Mouse (Mus musculus) layer of hippocampus, postnatal 25 days (tissue): Measurements from ENCODE around the gene Ehd3. TPM values are rescaled to one million over a fixed set of nuclear protein-coding genes. Genes with fewer than 3 reads are reported as not detected.

Experiments used
- DNase-seq, 2 experiments: peaks; one replicate each; pipeline ENCODE4 v3.0.0; 2022; ENCODE audit warnings: mixed read lengths in 2 of 2, low spot score in 1 of 2; ENCODE audit errors: extremely low spot score in 1 of 2
- total RNA-seq, 2 experiments: library from RNA; stranded (reverse); gene quantifications; 2 replicates each; pipeline ENCODE4 v1.2.3; 2021

The Ehd3 gene
- 100 to 1,000 TPM; 128 to 138 TPM for total RNA-seq

DNA sequence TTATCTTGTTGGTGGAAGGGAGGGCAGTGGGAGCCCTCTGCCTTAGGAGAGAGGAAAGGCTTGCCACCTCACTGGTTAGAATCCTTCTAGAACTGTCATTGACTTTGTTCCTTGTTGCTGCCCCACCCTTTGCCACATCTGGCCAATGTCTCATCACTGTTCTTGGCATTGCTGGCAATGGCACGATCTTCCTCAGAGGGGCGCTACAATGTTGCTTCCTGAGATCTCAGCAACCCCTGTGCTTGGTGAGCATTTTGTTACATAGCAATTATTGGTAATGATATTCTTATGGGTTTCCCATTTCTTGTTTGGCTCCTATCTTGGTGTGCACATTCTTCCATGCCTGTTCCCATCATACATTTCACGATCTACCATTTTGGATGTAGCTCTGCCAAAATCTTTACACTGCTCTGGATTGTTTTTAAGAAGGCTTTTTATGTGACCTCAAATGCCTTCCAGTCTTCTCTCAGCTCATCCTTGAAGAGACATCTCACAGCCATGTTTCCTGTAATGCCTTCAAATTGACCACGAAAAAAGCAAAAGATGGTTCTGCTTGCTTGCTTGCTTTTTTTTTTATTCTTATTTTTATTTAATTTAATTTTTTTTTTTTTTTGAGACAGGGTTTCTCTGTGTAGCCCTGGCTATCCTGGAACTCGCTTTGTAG is at the start of gene Ehd3:
Ehd3 (plus strand) TSS at position 614 of the 664 bp plus-strand sequence.
- no peak for DNase-seq

GRCm38 (mm10) chr17:73770964-73771363 is 33.0 kb upstream of the Ehd3 start:
- DNase-seq: peak in 1 of 2 experiments; percentile 8

DNA sequence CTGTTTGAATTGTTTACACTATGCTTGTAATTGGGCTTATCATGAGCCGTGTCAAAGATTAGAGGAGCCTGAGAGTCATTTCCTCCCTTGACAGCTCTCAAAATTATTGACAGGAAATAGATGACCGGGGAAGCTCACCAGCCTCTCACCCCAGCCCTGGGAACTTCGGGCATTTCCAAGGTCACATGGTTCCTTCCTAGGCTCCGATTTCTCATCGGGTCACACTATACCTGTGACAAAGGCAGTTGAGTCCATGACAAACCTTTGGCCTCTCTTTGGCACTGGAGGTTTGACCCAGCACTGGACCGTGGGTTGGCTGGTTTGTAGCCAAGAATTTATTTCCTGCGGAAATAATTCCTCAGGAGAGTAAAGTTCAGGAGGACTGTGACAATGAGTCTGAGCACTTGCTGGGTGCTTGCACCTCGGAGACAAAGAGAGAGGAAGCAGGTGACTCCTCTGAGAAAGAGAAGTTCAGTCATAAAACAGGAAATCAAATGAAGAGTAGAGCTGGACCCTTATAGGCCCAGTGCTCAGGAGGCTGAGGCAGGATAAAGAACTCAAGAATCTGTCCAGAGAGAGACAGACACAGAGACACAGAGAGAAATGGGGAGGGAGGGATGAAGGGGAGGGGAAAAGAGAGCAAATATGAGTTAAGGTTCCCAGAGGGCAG is 17.2 kb upstream of the Ehd3 start:
- no peak for DNase-seq

DNA sequence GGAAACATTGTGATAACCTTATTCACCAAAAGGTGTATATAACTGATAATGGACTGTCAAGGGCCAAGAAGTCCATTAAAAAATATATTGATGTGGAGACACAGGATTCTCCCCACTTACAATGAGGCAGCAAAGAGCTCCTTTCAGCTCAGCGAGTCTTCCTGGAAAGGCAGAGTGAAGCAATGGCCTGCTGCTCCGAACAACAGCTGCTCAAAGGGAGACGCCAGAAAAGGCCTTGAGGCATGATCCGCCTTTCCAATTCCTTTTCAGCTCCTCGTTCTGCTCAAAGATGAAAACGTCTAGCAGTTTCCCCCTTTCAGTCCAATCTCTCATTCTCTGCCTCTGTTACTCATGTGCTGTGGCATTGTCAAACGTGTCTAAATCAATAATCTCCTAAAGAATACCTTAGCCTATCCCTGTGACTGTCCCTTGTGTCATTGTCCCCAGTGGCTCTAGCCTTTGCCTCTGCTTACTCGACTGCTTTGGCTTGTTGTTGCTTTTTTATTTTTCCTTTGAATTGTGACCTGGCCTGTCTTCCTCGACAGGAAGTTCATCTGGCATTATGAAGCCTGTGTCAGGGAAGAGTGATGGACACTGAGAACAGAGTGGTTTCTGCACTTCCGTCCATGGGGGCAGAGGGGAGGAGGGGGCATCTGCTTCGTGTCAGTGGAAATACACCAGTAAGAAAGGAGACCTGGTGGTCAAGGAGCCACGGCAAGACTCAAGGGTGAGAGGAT is 13.5 kb upstream of the Ehd3 start:
- DNase-seq: no peak

GRCm38 (mm10) chr17:73796789-73797188 is 7.1 kb upstream of the Ehd3 start:
- DNase-seq: no peak

DNA sequence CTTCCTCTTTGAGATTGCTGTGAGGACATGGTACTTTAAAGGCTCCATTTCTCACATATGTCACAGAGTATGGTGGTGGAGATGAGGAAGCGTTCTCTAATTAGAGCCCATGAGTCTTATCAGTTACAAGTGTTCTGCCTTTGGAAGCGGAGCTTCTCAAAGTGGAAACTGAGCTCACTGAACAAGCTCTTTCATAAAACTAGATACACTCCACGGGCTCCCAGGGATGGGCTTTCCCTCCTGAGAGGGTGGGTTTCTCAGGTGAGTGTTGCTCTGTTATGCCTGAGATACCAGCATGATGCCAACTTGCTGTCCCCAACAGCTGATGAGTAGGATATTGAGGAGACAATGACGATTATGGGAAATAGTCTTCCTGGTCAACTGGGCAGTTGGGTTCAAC is 6.2 kb upstream of the Ehd3 start:
- no peak for DNase-seq

DNA sequence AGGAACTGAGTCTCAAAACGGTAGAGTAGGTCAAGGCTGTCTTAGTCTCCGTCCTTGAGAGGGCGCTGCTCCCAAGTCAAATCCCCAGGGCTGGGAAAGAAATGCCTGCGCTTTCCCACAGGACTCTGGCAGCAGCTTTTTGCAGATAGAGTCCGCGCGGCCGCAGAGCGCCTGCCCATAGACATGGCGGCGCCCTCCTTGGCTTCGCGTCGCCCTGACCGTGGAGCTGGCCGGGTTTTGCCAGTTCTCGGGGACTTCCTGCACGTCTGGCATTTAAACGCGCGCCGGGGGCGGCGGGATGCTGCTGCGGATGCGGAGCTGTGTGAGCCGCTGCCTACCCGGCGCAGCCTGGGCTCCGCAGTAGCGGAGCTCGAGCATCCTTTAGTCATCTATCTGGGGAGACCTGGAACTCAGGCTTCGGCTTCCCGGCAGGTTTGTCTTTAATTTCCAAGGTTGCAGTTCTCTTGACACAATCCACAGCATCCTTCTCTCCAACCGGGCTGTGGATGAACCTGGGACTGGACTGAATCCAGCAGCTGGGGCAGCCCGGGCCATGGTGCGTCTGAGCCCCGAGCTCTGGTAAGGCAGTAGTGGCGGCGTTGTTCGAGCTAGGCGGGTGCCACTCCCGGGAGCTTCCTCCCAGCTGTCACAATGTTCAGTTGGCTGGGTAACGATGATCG is 798 bp downstream of the Ehd3 start:
- DNase-seq: peak; percentile 87 to 92

- DNase-seq: no peak
These were observed 2.4 kb downstream of the Ehd3 start for GRCm38 (mm10) chr17:73806331-73806730.

DNA sequence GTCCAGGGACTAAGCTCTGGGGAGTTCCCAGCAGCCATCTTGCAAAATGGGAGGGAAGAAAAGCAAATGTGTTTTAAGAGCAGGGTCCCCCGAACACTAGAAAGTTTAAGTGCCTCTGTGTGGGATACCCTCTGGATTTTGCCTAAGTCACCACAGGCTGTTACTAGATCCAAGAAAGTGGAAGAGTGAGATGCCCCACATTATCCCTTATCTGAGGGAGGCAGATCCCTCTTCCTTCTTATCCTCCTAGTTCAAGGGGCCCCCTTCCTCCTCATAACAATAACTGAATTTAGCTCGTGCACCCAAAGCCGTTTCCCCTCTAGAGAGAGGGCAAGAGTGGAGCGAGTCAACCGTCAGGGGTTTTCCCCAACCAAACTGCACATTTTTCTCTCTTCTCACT is 3.3 kb downstream of the Ehd3 start:
- DNase-seq: no peak

DNA sequence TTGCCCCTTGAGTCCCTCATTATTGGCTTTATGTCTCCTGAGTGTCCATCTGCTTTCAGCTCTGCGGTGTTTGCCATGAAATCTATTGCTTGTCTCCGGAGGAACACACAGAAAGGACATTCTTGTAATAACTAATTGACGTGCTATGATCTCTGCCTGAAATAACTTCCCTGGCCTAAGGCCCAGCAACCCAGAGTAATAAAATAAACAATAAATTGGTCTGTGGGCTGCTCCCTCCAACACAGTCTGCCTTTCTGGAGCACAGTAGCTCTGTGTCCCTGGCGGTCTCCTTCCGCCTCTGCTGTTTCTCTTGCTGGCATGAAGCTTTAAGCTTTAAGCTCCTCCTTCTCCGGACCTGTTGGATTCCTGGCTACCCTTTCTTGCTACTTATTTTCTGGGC is 4.5 kb downstream of the Ehd3 start:
- peak in 1 of 2 experiments; percentile 30 for DNase-seq

DNA sequence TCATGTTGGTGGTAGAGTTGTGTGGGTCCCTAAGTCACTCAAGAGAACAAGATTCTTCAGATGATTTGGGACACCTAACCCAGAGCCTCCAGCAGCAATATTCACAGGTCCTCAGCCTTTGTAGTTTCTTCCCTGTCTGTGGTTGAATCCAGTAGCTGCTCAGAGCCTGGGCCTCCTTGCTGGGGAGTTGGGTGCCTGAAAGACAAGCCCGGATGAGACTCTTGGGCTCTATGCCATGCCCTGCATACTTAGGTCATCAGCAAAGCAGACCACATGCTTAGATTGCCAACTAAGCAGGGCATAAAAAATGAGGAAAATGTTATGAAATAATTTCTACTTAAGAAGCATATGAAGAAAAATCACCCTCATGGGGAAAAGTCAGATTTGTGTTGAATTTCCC is 6.9 kb downstream of the Ehd3 start:
- DNase-seq: no peak

DNA sequence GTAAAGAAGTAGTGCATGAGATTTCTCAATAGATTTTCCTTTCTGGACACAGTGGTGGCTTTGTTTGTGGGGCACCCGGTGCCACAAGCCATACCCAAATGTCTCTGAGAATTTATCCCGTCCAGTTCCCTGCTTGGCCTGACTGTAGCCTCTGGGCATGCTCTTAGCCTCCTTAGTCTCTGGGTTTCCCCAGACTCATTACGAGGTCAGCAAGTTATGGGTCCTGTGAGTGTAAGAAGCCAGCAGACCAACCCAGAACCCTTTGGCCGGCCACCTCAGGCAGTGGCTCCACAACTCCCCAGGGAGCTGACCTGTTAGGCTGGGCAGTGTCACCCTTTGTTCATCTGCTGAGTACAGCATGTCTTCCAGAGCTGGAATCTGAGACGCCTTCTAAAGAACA is 7.6 kb downstream of the Ehd3 start:
- DNase-seq: no peak

- no peak for DNase-seq
These were observed 9.2 kb downstream of the Ehd3 start for GRCm38 (mm10) chr17:73813031-73813660.

DNA sequence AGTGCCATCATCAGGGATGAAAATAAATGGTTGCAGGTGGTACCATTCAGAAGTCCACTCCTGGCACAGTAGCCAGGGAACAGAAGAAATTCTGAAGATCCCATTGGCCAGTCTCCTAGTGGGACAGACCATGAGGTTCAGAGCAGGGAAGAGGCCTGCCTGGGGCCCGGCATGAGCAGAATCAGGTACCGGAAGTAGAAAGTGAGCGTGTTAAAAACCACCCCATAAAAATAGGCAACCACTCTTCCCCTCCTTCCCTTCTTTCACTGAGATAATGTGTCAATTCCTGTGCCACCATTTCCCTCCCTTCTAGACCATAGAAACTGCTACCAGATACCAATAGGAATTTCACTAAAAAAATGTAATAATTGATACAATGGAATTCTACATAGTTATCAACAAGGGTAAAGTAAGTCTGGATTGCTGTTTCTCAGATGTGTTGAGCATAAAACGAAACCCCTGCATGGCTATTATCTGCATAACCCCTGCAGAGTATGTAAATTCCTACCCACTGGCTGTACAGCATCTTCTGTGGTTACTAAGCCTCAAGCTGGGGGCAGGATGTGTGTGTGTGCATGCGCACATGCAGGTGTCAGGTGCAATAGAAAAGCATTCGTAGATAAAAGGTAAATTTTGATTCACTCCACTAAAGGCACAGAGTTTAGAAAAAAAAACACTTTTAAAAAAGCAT is 10.7 kb downstream of the Ehd3 start:
- DNase-seq: no peak

DNA sequence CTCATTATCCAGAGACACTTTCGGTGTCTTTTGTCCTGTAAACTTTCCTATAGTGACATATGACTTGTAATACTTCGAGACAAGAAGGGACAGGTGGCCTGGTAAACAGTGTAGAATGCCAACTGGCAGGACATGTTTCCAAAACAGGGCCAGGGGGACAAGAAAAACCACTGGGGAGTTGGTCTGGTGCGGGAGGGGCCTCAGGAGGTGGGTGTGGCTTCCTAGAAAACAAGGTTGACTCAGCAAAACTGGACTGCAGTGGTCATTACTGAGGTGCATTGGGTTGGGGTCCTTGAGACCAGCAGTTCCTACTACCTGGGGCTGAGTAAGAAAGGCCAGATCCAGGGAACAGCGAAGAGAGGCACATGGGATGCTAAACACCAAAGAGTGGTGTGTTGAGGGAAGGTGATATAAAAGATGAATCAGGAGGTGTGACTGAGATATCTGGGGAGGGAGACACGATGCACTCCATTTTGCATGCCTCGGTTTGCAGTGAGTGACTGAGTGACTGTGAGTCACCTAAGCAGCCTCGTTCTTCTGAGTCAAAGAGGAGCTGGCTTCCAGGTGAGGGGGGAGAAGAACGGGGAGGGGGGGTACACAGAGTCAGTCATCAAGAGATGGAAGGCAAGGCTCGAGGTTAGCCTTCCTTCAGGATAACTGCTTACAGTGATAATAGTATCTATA is 13.9 kb downstream of the Ehd3 start:
- no peak for DNase-seq

GRCm38 (mm10) chr17:73818936-73819335 is 15.0 kb downstream of the Ehd3 start:
- DNase-seq: no peak

DNA sequence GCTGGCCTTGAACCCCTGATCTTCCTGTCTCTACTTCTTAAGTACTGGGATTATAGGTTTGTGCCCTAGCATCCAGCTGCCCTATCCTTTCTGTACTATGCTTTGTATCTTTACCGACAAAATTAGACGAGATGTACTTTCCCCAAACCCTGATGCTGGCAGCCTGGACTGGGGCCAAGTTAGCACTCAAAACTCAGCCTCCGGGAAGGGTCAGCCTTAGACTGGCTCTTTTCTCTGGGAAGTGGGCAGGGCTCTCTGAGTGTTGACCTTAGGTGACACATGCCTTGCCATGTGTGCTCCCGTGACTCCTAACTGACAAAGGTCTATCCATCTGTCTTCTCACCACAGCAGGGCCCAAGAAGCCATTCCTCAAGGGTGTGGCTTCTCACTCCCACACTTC is 16.8 kb downstream of the Ehd3 start:
- no peak for DNase-seq

- no peak for DNase-seq
These were observed 18.3 kb downstream of the Ehd3 start for GRCm38 (mm10) chr17:73822255-73822654.
